Mouse (Mus musculus) embryo, embryonic 9.5 days (tissue): ENCODE results near the gene Fam24b.

Experiments used
- DNase-seq: peaks from one replicate; pipeline ENCODE4 v3.0.0-alpha.2; 2017; ENCODE audit errors: extremely low spot score

The Fam24b gene

DNA sequence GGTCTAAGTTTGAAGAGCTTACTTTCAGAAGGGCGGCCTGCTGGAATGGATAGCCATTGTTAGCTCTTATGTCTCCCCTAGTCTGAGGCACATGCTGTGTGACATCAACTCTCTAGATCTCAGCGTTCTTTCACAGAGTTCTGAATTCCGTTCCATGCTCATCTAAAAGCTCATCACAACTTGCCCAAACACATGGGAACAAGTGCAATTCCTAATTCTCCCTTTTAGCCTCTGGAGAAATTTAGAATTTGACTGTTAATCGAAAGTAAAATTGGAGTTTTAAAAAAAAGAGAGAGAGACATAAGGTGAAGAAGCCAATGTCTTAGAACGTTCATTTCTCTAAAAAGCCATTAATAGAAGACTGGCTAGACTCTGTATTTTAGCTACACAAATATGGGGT, at the start of gene Fam24b:
Gene Fam24b, minus strand, starts transcription at position 101 of the 400 bp plus-strand sequence.
- no peak for DNase-seq

DNA sequence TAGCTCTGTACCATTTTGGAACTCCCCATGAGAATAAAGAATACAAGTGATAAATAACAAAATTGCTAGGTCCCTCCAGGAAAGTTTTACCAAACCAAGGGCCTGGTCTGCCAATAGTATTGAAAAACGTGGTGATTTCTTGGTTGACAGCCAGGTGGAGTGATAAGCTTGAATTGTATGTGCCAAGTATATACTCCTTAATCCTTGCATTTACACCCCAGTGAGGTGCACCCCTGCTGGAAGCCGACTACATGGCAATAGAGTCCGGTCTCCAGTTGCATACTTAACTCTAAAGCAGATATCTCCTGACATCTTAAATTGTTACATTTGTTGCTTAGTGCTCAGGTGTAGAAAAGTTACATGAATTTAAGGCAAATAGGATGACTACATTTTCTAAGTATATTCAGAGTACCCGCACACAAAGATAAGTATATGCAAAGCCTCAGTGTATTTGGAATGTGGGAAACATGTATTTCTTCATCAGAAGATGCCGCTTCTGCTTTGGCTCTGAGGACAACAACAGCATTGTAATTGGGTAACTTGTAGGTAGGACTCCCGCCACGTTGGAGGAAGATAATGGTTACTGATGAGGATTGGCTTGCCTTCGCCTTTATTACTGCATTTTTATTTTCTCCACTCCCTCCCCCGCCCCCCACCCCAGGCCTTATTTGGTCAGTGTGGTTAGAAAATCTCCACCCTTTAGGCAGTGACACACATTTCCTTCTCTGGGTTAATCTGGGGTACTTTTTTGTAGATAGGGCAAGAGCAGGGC, 42.8 kb upstream of the Fam24b start:
- peak; percentile 5 for DNase-seq

DNA sequence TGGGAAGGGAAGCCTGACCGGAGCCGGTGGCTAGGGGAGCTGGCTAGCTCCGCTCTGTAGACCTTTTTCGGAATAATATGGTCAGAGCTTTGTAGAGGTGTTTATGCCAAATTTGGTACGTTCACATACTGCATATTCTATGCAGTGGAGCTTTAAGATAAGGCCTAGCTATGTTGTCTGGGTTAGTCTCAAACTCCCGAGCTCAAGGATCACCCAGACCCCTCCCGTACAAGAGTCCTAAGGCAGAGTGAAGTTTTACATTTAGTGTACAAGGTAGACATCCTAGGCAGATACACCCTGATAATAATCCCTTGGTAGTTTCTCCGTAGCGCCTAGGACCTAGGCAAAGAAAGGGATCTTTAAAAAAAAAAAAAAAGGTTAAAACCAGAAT, 42.1 kb upstream of the Fam24b start:
- no peak for DNase-seq

- peak; percentile 90 for DNase-seq
Observed at GRCm38 (mm10) chr7:131370648-131371469, 41.5 kb upstream of the Fam24b start, which contains the start of gene Pstk. Pstk (plus strand) TSS chr7:131371141.

DNA sequence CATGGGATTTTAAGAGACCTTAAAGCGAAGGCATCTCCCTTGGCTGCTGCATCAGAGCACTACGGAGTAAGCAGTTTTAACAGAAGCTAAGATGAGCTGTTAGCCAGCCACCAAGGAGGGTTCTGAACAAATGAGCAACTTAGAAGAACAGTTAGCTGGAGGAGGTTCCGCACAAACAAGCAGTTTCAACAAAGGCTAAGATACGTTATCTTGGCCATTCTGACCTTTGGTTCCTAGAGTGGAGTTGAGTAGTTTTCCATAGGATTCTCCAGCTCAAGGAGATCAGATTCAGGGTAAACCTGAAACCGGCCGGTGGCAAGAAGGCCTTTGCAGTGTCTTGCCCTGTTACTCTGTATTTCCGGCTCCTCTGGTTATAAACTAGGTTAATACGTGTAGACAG, 34.8 kb upstream of the Fam24b start:
- no peak for DNase-seq

- DNase-seq = peak; percentile 97
Observed at GRCm38 (mm10) chr7:131362615-131363300, 33.4 kb upstream of the Fam24b start, which contains the start of gene 2310057M21Rik. 2310057M21Rik (minus strand) TSS chr7:131362759.

- DNase-seq = no peak
Observed at GRCm38 (mm10) chr7:131362269-131362614, 32.9 kb upstream of the Fam24b start.

DNA sequence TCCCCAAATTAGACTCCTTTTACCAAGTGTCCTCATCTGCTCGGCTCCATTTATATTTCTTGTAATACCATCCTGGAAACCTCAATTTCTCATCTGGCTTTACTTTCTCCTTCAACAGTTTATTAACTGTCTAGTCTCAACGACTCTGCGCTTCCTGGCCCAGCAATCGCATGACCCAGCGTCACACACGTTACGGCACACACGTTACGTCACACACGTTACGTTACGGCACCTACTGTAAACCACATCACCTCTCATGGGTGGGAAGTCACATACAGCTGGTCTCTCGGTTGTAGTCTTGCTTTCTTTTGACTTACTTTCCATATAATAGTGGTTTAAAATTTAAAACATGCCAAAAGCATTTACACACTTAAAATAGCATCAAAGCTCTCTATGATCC, 26.8 kb upstream of the Fam24b start:
- DNase-seq = no peak

GRCm38 (mm10) chr7:131345856-131346541, 16.7 kb upstream of the Fam24b start:
- DNase-seq = no peak

GRCm38 (mm10) chr7:131337502-131338068, 8.3 kb upstream of the Fam24b start:
- DNase-seq = no peak

GRCm38 (mm10) chr7:131333564-131333963, 4.2 kb upstream of the Fam24b start, which contains the start of gene Fam24a:
Fam24a (plus strand) TSS chr7:131333864.
- no peak for DNase-seq

DNA sequence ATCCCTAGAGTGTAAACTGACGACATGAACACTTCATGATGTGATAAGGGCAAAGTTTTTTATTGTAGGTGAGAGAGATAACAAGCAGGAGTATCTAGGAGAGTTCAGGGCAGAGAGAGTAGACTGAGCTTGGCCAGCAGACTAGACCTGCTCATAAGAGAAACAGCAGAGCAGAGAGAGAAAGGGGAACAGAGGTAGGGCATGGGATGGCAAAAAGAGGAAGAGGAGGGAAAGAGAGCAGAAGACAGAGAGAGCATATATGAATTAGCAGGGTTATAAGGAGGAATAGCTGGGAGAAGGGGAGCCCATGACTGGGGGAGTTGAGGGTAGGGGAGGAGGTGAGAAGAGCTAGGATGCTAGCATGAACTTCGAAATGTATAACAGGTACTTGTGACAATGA, 2.4 kb upstream of the Fam24b start:
- DNase-seq = no peak

DNA sequence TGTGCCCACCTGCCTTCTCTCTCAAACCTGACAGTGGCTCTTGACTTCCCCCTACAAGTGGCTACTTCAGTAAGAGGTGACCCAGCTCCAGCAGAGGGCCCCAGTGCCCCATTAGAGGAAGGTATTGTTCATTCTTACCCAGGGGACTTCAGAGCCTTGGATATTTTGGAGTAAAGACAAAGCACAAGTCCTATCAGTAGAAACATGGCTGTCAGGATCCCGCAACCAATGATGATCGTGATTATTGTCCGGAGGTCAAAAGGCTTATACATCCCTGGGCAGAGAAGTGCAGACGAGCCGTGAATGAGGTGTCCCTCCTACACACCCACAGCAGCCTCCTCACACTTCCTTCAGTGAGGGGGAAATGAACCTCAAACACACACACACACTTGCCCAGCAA, 2.3 kb downstream of the Fam24b start:
- DNase-seq = no peak

DNA sequence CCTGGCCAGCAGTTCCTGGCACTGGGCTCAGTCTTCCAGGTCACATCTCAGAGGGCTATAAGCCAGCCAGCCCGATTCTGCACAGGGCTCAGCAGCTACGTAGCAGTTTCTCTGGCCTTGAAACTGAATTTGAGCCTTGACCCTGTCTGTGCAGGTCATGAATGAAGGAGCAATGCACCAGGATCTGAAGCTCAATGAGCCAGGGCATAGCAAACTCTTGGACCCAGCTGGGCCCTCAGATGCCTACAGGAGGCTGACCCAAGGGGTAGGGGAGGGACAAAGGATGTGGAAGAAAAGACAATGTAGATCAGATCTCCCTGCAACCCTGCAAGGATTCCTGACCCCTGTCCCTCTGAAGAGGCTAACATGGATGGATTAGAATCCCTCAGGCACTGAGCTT, 7.1 kb downstream of the Fam24b start, which contains the start of gene Cuzd1:
Gene Cuzd1, minus strand, starts transcription at position 101 of the 400 bp plus-strand sequence.
- DNase-seq = no peak

DNA sequence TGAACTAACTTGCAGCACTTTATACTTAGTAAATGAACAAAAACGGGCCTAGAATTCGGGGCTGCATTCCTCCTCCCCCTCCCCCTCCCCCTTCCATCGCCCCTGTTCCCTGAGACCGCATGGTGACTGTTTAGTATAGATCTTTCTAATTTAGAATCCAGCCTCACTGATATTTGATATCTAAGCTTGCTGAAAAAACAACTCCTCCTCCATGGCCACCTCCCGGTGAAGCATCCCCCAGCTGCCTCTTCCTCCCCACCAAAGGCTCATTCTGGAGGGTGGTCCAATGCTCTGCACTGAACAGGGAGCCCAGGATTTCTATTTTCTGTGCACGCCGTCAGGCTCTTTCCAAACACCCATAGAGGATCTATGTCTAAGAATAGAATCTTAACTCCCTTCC, 11.0 kb downstream of the Fam24b start:
- no peak for DNase-seq

DNA sequence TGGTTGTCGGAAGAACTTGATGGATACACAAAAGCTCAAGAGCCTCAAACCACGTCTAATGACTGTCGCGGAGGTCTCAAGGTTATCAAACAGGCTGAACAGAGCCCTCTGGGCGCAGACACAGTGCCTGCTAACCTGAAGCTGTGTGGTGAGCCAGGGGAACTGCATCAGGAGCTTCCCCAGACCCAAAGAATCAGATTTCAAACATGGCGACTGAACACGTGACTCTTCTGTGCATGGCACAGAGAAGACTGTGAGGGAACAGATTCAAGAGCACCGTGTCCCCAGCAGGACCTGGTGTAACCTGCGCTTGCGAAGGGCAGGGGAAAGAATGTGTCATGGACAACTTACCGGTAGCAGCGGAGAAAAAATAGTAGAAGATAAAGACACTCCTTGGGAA, 11.7 kb downstream of the Fam24b start:
- DNase-seq = no peak

DNA sequence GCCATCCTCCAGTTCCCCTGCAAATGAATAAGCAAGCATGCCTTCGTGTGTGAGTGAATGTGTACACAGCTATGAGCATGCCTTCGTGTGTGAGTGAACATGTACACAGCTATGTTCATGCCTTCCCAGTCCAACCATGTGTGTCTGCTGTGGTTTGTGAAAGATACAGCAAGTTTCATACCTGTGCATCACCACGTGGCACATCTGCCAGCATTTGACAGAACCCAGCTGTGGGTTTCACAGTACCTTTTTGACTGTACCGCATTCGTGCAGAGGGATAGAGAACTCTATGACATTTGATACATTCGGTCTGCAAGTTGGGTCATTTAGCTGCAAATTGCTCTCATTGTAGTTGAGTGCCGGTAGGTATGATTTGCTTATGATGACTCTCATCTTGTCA, 14.8 kb downstream of the Fam24b start:
- DNase-seq = no peak

DNA sequence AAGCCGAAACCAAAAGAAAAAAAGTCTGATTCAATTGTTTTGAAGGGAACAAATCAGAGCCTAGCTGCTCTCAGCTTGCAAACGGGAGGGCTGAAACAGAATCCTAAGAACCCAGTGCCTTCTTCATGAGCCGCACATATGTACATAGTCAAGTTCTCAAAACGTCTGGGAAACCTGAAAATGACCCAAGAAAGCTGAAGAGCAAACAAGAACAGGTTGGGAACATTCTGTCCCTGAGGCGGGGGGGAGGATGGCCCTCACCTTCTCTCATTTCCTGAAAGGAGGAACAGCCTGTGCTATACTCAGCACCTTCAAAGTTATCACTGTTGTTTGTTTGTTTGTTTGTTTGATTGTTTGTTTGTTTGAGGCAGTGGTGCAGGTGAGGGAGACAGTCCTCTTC, 22.6 kb downstream of the Fam24b start:
- no peak for DNase-seq

DNA sequence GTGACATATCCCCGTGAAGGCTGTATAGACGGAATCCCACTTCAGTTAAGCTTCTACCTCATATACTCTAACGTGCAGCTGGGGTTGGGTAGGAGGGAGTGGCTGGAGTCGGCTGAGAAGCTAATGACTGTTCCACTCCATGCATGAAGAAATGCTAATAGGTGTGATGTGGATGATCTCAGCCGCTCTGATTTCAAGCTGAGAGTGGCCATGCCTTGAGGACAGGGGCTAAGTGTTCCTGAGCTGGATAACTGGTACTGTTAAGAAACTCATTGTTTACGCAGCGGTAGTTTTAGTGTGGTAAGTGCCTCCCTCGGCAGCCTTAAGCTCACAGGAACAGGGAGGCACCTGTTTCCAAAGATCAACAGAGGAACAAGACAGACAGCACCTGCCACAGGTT, 26.0 kb downstream of the Fam24b start:
- no peak for DNase-seq

DNA sequence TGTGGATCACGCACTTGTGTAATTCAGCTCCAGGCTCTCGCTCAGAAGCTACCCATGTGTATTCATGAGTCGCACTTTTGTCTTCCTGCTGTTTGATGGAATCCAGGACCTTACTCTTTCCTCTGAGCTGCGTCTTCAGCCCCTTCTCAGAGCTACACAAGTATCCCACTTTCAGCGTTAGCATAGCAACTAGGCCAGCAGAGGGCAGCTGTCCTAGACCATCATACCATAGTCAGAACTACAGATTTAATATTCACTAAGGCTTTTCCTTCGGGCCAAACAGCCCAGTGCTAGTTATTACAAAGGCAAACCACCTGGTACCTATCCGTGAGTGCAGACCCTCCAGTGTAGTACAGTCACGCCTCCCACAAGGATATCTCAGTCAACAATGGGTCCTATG, 32.2 kb downstream of the Fam24b start:
- DNase-seq = no peak
